Mouse (Mus musculus) heart, postnatal 14 days (tissue): ENCODE measurements around the gene Gpr37l1. TPM values are rescaled to one million over a fixed set of nuclear protein-coding genes. Genes with fewer than 3 reads are reported as not detected.

Experiments
- DNase-seq, 2 experiments: peaks; one replicate each; pipeline ENCODE4 v3.0.0; 2021 to 2022
- intact Hi-C: fragments of 180-260 bp; cut with DNase I; formaldehyde crosslinking; loops from one replicate; pipeline ENCODE4 v1.15.1; 2025
- total RNA-seq, 2 experiments: library from RNA; stranded (reverse); gene quantifications; 2 replicates each; pipeline ENCODE4 v1.2.3; 2021

Gene Gpr37l1
- total RNA-seq, 2 experiments from 2014 or later, result 0.32 to 0.48 TPM

DNA sequence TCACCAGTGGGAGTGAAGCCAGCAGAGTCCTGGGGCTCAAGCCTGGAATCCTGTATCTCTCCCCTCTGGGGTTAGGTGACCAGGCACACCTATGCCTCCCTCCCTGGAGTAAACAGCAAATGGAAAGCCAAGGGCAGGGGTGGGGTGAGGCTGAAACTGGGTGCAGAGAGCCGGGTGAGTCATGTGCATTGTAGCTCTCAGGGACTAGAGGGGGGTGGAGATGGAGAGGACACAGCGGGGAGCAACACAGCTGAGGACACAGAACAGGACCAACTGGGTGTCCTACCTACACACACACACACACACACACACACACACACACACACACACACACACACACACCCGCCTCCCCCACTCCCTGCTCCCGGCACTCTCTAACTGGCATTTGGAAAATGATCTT lies 16.0 kb upstream of the Gpr37l1 start:
- intact Hi-C loops, result no loop called here
- DNase-seq, result no peak

DNA sequence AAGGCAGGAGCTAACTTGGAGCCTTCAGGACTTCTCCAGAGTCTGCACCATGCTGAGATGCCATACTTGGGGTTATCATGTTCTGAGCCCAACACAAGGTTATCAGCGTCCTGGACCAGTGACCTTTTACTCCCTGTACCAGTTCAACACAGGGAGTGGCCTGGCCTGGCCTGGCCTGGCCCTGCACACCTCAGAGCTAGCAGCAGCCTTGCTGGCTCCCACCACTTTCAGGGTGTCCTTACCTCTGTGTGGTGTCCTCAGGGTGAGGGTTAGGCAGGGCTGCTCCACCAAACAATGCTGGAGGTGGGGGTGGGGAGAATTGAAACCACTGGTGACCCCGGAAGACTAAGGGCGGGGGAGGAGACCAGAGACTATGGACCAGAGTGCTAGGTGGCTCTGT lies 15.5 kb upstream of the Gpr37l1 start:
- DNase-seq, result no peak
- intact Hi-C loops, result no loop called here

- DNase-seq, result no peak
- intact Hi-C loops, result no loop called here
Measured at GRCm38 (mm10) chr1:135181880-135182623, 14.6 kb upstream of the Gpr37l1 start.

GRCm38 (mm10) chr1:135181275-135181674 lies 13.8 kb upstream of the Gpr37l1 start:
- DNase-seq, result no peak
- intact Hi-C loops, result no loop called here

GRCm38 (mm10) chr1:135180830-135181229 lies 13.3 kb upstream of the Gpr37l1 start:
- intact Hi-C loops, result no loop called here
- DNase-seq, result no peak

DNA sequence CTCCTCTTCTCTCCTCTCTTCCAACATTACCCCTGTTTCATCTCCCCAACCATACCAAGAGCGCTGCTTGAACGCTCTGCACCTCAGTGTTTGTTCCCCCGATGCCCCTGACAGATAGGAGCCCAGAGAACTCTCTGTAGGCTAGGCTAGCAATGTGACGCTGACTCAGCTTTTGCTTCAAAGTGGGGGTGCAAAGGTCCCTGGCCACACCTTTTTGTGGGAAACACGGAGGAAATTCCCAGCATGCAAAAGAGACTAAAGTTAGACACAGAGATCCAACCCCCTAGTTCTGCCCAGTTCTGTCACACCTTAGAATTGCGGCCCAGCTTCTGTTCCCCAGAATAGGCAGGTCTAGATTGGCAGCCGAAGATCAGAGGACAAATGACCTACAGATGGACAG lies 11.4 kb upstream of the Gpr37l1 start:
- intact Hi-C loops, result no loop called here
- no peak for DNase-seq

DNA sequence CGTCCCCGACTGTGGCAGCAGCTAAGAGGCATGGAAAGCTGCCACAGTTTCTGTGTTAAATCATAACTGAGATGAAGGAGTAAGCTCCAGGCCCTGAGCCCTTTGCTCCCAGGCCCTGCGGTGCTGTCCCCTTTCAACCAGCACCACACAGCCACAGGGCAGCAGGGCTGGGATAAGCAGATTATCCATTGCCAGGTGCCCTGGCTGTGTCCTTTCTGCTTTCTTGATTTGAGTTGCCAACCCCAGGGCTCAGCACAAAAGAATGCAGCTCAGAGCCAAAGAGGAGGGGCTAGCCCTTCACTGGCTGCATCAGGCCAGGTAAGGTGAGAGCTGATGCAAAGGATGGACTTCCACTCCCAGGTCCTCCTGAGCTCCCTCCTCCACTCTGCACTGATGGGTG lies 10.2 kb upstream of the Gpr37l1 start:
- intact Hi-C loops, result no loop called here
- DNase-seq, result no peak

DNA sequence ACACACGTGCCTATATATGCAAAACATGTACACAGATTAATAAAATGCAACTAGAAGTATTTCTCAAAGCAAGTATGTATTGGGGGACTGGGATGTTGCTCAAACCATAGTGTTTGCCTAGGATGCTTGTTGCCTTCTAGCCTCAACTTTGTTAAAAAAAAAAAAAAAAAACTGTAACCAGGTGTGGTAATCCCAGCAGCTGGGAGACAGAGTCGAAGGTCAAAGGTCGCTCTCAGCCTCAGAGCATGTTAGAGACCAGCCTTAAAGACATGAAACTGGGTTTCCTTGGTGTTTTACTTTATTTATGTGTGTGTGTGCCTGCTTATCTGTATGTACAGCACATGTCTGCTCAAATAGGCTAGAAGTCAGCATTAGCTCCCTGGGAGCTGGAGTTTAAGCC lies 7.7 kb upstream of the Gpr37l1 start:
- intact Hi-C loops, result no loop called here
- no peak for DNase-seq

- intact Hi-C loops, result loop anchor here (5.0 kb wide), 2 partner anchors 369 to 524 kb away; no protein-coding TSS in a partner anchor
- DNase-seq, result no peak
Measured at GRCm38 (mm10) chr1:135173311-135173710, 5.8 kb upstream of the Gpr37l1 start.

- peak; percentile 65 to 77 for DNase-seq
- intact Hi-C loops, result loop anchor here (1.0 to 5.0 kb wide), 4 partner anchors 86 to 525 kb away; partner anchors contain the start of gene Elf3
Measured at GRCm38 (mm10) chr1:135171984-135172383, 4.5 kb upstream of the Gpr37l1 start.

DNA sequence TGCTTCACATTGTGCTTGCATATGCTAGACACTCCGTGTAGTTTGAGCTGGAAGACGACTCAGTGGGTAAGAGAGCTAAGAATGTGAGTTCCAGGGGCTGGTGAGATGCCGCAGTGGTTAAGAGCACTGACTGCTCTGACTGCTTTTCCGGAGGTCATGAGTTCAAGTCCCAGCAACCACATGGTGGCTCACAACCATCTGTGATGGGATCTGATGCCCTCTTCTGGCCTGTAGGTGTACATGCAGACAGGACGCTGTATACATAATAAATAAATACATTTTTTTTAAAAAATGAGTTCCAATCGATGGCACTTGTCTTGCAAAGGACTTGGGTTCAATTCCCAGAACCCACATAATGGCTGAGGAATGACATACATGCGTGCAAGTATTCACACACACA lies 3.7 kb upstream of the Gpr37l1 start:
- intact Hi-C loops, result loop anchor here (5.0 kb wide), 2 partner anchors 371 to 526 kb away; no protein-coding TSS in a partner anchor
- DNase-seq, result no peak

DNA sequence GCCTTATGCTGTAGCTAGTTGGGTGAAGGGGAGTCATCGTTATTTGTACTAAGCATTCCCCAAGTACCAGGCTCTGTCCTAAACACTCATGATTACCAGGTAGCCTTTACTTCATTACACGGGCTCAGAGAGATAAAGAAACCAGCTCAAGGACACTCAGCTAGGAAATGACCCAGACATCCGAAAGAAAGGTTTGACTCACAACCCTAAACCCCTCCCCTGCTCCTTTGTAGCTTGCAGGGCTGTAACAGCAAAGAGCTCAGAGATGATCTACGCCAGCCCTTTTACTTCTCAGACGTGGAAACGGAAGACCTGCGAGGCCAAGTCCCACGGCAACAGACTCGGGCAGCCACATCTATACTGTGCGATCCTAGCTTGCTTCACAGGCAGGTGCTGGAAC lies 2.8 kb upstream of the Gpr37l1 start:
- intact Hi-C loops, result loop anchor here (5.0 kb wide), 2 partner anchors 372 to 527 kb away; no protein-coding TSS in a partner anchor
- no peak for DNase-seq

- no peak for DNase-seq
- intact Hi-C loops, result loop anchor here (5.0 kb wide), 2 partner anchors 373 to 528 kb away; no protein-coding TSS in a partner anchor
Measured at GRCm38 (mm10) chr1:135169556-135170224, 2.2 kb upstream of the Gpr37l1 start.

DNA sequence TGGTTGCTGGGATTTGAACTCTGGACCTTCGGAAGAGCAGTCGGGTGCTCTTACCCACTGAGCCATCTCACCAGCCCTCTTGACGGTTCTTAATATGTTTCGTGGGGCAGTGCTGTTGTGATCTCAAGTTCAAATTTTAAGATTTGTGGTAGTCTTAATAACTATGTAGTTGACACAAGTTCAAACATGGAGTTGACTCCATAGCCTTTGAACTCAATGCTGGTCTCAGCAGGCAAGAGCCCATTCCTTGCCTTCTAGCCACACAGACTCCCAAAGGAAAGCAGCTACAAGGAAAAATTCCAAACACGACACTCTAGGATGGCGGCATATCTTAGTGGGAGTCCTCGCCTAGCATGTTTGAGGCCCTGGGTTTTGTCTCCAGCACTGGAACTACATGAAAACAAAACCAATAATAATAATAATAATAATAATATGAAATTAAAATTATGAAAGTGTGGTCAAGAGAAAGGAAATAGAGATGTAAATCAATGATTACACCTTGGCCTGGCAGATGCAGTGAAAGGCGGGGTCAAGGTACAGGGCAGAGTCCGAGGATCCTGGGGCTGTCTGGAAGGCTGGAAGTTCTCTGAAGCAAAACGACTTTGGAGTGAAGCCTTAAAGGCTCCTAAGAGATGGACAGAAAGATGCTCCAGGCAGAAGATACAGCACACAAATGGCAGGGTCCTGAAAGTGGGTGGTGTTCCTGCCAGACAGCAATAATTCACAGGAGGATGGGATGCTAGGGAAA lies 1.1 kb upstream of the Gpr37l1 start:
- intact Hi-C loops, result no loop called here
- no peak for DNase-seq

- intact Hi-C loops, result no loop called here
Measured at GRCm38 (mm10) chr1:135162720-135163119, 4.8 kb downstream of the Gpr37l1 start.

GRCm38 (mm10) chr1:135160411-135161050 lies 7.0 kb downstream of the Gpr37l1 start:
- DNase-seq, result no peak

More at GRCm38 (mm10) chr1:135162720-135163119, 4.8 kb downstream of the Gpr37l1 start:
- no peak for DNase-seq

GRCm38 (mm10) chr1:135159556-135160123 lies 7.8 kb downstream of the Gpr37l1 start:
- no peak for DNase-seq
- intact Hi-C loops, result no loop called here

More at GRCm38 (mm10) chr1:135160411-135161050, 7.0 kb downstream of the Gpr37l1 start:
- intact Hi-C loops, result no loop called here

DNA sequence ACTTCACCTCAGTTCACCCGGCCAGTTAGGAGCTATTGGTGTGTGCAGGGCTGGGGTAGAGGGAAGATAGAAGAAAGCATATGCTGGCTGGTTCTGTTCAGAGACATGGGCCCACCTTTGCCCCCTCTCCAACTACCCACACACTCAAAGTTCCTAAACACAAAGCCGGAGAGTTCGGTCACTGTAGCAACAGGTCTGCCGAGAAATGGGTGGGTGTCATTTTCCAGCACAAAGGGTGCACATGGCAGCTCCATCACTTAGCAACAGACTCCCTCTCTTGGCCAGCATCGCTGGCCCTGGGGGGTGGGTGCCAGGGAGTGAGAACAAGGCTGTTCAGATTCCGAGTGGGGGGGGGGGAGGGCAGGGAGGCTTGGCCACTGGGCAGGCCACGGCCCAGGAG lies 8.4 kb downstream of the Gpr37l1 start:
- DNase-seq, result no peak
- intact Hi-C loops, result no loop called here

DNA sequence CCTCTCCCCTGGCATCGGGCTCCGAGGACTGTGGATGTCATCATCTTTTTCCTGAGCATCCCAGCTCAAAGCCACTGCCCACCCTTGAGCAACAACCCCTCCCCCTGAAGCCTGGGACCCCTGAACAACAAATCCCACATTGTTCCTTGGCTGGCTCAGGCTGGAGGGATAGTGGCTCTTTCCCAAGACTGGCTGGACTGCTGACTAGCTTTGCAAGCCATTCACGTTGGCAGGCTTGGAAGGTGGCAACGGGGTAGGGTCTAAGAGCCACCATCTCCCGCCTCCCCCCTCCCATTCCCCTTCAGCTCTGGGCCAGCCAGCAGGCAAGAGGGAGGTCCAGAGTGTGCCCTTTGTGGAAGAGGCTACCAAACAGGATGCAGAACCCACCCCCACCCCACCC lies 8.8 kb downstream of the Gpr37l1 start:
- intact Hi-C loops, result no loop called here
- no peak for DNase-seq

- peak; percentile 36 to 70 for DNase-seq
- intact Hi-C loops, result no loop called here
Measured at GRCm38 (mm10) chr1:135156300-135156699, 11.2 kb downstream of the Gpr37l1 start.
